Mouse (Mus musculus): Measurements from ENCODE around the gene Gm21981.

Gene Gm21981

GRCm38 (mm10) chr17:47694442-47694502, at the start of gene Gm21981:
Gene Gm21981, minus strand, starts transcription at chr17:47694455.
- DNase-seq: no peak

- DNase-seq: no peak
Measured at GRCm38 (mm10) chr17:47742991-47743734, 48.9 kb upstream of the Gm21981 start.

- DNase-seq: no peak
Measured at GRCm38 (mm10) chr17:47740186-47740585, 45.9 kb upstream of the Gm21981 start.

GRCm38 (mm10) chr17:47738879-47739798, 44.9 kb upstream of the Gm21981 start:
- peak; percentile 64 for DNase-seq

GRCm38 (mm10) chr17:47738066-47738878, 44.0 kb upstream of the Gm21981 start:
- DNase-seq: peak; percentile 79

- DNase-seq: peak; percentile 91
Measured at GRCm38 (mm10) chr17:47737271-47738065, 43.2 kb upstream of the Gm21981 start.

GRCm38 (mm10) chr17:47736856-47737255, 42.6 kb upstream of the Gm21981 start, which contains the start of gene Tfeb:
Gene Tfeb, plus strand, starts transcription at chr17:47737030.
- peak; percentile 94 for DNase-seq

- DNase-seq: peak; percentile 46
Measured at GRCm38 (mm10) chr17:47735553-47736100, 41.4 kb upstream of the Gm21981 start.

- no peak for DNase-seq
Measured at GRCm38 (mm10) chr17:47730633-47731575, 36.6 kb upstream of the Gm21981 start.

- DNase-seq: no peak
Measured at GRCm38 (mm10) chr17:47726566-47726965, 32.3 kb upstream of the Gm21981 start, which contains the start of gene Pgc. Gene Pgc, plus strand, starts transcription at chr17:47726842.

GRCm38 (mm10) chr17:47721183-47721582, 26.9 kb upstream of the Gm21981 start:
- DNase-seq: no peak

GRCm38 (mm10) chr17:47715037-47715436, 20.8 kb upstream of the Gm21981 start:
- DNase-seq: no peak

GRCm38 (mm10) chr17:47712889-47713571, 18.8 kb upstream of the Gm21981 start:
- no peak for DNase-seq

- no peak for DNase-seq
Measured at GRCm38 (mm10) chr17:47711883-47712282, 17.6 kb upstream of the Gm21981 start.

- no peak for DNase-seq
Measured at GRCm38 (mm10) chr17:47710036-47710435, 15.8 kb upstream of the Gm21981 start.

- no peak for DNase-seq
Measured at GRCm38 (mm10) chr17:47708972-47709371, 14.7 kb upstream of the Gm21981 start.

- no peak for DNase-seq
Measured at GRCm38 (mm10) chr17:47707961-47708360, 13.7 kb upstream of the Gm21981 start.

- no peak for DNase-seq
Measured at GRCm38 (mm10) chr17:47706196-47706595, 11.9 kb upstream of the Gm21981 start.

GRCm38 (mm10) chr17:47704692-47705091, 10.4 kb upstream of the Gm21981 start:
- DNase-seq: no peak

GRCm38 (mm10) chr17:47703556-47703955, 9.3 kb upstream of the Gm21981 start:
- DNase-seq: no peak

Measured in cerebellum, adult 11-12 months (tissue).